Mouse (Mus musculus) lung, postnatal 0 days (tissue): ENCODE data around the gene Elmo1.

ENCODE experiments used
- CTCF ChIP-seq: IDR thresholded peaks from 2 replicates; pipeline ENCODE4 v1.5.1; 2016; ENCODE audit warnings: antibody characterized with exemption, mild to moderate bottlenecking
- EP300 ChIP-seq: IDR thresholded peaks from 2 replicates; pipeline ENCODE4 v1.6.1; 2016; ENCODE audit warnings: antibody characterized with exemption, mild to moderate bottlenecking, control low read depth

DNA sequence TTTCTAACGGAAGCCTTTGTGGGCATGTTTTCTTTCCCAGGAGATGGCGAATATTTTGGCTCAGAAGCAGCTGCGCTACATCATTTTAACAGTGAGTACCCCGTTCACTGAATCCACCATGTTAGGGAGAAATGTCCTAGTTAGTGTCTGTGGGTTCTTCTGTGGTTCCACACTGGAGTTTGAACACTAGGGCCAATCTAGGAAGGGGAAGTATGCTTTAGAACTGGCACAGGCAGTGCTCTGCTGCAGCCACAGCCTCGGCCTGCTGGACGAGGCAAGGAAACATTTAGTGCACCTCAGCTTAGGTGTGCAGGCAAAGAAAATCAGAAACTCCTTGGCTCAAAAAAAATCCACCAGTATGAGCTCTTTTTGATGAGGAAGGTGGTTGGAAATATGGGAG lies 196.3 kb downstream of the Elmo1 start:
- no peak for TF ChIP-seq CTCF
- no peak for TF ChIP-seq EP300
